Mouse (Mus musculus) kidney, adult 11 months (tissue): Measurements from ENCODE around the gene Nanos3.

Experiments used
- DNase-seq: peaks from one replicate; pipeline ENCODE4 v3.0.0; 2022

Nanos3 gene

DNA sequence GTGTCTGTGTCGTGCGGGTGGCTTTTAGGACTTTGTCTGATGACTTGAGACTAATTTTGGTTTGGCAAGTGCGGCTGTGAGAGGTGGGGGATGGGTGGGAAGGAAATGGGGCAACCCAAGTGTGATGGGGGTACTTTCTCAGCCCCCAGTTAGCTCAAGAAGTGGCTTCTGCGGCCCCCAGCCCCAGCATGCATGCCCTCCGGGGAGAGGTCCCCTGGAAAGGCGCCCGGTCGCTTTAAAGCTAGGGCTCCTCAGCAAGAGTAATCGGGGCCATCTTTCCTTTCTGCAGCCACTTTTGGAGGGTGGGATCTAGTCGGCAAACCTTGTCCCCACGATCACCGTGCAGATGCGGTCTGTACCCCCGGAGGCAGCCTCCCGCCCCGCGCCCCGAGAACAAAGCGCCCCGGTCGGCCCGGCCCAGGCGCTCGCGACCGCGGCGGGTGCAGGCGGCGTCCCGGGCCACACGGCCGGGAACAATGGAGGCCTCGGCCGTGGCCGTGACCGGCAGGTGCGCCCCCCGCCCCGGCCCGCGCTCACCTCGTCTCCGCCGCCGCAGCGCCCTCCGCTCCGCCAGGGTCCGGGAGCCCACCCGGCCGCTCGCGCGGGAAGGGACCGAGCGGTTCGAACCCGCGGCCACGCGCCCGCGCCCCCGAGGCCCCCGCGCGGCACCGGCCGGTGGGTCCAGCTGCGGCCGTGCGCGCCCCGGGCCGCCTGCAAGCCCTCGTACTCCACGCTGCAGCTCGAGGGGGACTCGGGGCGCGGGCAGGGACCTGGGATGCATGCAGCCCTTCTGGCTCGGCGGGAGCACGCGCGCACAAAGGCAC is 1.5 kb downstream of the Nanos3 start:
- no peak for DNase-seq

DNA sequence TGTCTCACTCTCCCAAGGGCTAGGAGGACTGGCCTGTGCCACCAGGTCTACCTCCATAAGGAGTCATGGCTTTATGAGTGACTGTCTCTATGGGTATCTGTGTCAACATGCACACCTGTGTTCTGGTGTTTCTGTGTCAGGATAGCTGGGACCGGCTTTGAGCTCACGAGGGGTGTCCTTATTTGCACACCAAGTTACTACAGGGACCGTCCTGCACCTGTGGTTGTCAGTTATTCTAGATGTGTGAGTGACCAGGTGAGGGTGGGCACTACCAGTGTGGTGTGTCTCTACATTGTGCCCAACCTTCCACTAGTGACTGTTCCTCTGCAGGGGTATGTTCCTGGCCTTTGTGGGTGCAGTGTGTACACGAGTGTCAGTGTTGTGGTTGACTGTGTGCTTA is 2.2 kb downstream of the Nanos3 start:
- no peak for DNase-seq

DNA sequence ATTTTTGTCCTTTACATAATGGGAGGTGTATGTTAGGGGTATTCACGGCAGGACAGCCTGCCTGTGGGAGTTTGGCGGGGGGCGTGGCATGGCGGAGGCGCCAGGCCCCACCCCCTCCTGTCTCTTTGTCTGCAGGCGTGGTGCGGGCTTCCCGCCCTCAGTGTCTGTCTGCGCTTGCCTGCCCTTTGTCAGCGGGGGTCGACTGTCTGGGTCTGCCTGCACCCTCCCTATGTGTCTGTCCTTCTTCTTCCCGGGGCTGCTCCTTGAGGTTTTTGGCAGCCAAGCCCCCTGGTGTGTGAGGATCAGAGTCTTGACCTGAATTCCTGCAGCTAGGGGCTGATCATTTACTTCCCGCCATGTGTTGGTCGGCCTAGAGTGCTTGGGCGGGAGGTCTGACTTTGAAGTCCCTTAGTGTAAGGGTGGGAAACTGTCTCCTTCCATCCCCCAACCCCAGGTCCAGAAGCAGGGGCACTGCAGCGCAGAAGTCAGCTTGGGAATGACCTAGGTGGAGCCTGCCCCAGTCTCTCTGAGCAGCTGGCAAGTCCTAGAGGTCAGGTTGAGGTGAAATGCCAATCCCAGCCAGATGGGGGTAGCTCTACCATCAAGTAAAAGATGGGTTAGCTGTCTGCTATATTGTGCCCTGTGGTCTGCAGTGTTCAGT is 4.4 kb downstream of the Nanos3 start:
- no peak for DNase-seq

DNA sequence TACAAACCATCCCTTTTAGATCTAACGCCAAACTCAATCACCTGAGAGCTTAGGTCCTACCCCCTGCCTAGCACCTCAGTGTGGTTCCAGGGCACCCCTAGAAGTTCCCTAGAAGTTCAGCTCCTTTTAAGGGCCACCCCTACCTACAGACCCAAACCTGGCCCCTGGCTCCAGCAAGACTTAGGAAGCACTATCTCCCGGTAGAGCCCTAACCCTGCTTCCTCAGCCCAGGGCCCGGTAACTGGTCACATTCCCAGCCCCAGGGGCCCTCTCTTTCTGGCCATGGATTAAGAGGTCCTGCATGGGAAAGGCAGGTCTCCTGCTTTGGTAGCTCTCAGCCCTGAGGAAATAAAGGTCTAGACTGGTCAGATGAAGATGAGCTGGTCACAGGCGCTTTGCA is 5.1 kb downstream of the Nanos3 start:
- DNase-seq = no peak

DNA sequence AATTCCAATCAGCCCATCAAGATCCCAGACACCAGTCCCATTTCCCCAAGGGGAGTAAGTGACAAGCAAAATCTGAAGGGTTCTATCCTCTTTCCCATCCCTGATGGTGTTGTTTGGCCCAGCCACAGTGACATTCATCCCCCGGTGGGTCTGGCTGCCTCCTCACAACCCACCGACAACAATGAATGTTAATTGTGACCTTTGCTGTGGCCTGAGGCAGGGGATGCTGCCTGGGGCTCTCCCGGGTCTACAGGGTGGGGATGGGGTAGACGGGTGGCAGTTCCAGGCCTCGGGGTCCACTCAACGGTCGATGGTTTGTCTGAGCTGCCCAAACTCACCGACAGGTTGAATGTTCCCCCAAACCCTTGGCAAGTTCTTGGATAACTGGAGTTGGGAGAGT is 6.4 kb downstream of the Nanos3 start:
- no peak for DNase-seq

DNA sequence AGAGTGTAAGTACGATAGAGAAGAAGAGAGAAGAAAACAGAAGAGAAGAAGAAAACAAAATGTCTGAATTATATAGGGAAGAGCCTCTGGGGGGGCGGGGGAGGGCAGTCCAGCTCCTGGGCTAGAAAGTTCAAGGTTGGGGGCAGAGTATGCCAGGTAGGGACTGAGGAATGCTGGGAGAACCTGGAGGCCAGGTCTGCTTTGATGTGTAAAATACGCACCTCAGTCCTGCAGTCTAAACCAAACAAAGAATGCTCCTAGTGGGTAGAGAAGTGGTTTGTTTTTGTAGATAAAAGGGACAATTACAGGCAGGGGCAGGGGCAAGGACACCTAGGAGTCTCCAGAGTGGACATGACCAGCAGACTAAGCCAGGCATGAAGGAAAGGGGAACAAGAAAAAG is 7.6 kb downstream of the Nanos3 start:
- DNase-seq = no peak

DNA sequence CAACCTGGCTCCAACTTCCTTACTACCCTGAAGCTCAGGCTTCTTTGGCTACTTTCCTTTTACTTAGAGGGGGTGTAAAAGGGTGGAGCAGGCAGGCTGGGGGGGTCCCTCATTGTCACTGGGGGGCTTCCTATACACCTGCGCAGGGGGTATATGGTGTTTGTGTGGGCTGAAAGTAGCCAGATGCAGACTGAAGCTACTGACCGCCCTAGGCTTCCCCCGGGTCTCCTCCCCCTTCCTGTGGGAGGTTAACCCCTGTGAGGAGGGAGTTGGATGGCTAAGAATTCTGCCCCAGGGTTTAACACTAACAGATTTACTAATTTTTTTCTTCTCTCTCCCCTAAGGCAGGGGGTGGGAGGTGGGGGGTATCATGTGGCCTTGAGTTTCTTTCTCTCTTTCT is 8.5 kb downstream of the Nanos3 start:
- no peak for DNase-seq

DNA sequence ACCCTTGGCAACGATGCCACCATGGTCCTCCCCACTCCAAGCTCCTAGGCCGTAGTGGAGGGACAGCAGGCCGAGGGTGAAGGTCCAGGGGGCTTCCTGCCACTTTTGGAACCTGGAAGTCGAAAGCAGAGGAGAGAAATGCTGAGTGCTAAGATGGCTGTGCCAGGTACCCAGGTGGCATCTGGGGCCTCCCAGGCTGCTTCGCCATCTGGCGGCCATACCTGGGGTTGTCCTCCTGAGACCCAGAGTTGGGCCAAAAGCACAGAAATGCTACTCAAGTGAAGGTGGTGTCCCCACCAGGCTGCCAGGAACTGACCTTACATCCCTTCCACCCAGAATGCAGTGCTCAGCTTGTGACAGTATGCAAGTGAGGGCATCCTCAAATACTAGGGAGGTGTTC is 11.2 kb downstream of the Nanos3 start:
- DNase-seq = no peak

DNA sequence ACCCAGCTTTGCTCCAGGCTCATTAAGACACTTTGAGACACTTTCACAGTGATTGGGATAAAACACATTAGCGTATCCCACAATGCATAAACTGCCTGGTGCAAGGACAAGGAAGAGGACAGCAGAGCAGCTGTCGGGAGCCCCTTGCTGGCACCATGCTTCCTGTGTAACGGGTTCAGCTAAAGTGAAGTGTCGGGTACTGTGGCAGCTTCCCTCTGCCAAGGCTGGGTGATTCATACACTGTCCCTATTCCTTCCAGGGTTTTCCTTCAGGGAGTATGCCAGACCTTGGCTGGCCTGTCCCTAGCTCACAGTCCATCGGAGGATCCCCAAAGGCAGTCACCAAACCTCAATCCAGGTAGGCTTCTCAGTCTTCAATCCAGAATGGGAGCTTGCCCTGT is 14.9 kb downstream of the Nanos3 start:
- no peak for DNase-seq

DNA sequence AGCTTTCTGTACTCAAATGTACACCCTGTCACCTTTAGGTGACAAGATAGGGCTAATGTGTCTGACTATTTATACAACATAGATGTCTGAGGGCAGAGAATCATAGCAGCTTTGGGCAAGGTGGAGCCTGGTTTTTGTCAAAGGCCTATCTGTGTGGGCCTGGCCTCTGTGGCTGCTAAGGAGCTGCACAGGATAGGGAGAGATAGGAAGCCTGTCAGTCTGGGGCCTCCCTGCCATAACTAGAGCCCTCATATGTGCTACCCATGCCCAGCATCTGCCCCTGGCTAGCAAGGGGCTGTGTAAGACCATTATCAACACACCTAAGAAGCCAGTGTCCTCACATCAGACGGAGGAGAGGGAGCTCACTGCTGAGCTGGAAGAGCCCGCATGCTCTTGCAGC is 17.3 kb downstream of the Nanos3 start:
- DNase-seq = no peak

DNA sequence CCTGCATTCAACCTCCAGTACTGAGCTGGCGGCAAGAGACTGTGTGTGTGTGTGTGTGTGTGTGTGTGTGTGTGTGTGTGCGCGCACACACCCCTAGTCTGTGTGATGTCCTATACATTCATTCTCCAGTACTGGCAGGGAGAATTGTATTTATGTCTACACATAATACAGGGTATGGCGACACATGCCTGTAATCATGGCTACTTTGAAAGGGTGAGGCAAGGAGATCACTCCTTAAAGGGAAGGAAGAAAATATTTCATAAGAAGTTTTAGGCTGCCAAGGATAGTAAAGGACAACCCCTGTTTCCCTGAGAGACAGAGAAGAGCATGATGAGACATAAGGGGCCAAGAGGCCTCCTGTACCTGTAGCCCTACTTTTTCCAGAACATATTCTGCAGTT is 27.4 kb downstream of the Nanos3 start:
- DNase-seq = no peak

DNA sequence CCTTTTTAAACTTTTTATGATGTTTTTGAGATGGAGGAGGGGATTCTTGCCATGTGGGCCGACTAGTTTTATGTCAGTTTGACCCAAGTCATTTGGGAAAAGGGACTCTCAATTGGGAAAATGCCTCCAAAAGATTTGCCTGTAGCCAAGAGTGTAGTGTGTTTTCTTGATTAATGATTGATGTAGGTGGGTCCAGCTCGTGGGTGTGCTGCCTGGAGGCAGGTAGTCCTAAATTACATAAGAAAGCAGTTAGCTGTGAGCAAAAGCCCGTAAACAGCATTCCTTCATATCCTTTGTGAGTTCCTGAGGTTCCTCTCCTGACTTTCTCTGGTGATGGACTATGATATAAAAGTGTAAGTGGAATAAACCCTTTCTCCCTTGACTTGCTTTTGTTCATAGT is 35.8 kb downstream of the Nanos3 start:
- peak; percentile 47 for DNase-seq

DNA sequence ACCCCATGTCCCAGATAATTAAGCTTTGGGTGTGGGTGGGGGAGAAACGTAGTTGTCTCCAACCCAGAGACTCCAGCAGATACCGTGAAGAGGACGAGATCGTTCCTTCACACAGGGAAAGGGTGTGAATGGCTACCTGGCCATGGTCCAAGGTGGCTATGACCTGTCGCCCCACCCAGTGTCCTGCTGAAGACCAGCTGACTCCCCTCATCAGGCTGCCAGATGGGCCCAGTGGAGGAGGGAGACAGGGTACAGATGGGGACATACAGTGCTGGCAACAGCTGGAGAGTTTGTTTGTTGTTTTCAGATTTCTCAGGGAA is 36.5 kb downstream of the Nanos3 start:
- DNase-seq = peak; percentile 23

DNA sequence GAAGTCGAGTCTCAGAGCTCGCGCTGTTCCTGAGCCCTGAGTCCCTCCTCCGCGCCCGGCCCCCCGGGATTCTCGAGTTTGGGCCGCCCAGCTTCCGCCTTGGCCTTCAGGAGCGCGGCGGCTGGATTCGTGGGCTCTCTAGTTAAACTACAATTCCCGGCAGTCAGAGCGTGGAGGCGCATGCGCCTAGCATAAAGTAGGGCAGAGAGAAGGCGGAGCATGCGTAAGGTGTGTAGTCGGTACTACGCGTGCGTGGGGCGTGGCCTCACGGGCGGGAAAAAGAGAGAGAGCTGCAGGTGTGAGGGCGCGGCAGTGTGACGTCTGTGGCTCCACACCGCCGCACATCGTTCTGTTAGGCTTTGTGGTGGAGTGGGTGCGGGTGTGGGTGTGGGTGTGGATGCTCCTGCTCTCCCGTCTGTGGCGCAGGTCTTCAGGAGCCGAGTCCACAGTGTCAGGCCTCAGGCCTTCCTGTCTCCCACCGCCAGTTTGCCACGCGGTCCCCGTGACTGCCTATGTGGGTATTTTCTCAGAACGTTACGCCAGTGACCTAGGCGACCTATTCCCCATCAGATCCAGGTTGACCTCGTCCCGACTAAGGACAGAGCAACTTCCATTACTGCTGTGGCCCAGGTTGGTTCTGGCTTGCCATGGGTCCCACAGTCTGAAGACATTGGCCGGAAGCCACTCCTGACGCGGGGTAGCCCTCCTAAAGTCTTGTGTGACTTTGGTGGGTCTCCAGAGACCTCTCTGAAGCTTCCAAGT is 37.1 kb downstream of the Nanos3 start, which contains the start of the genes Cc2d1a and 4930432K21Rik:
Gene Cc2d1a (minus strand): TSS at position 168 of the 762 bp plus-strand sequence.
Gene 4930432K21Rik (plus strand): TSS at position 257 of the 762 bp plus-strand sequence.
- peak; percentile 96 for DNase-seq

DNA sequence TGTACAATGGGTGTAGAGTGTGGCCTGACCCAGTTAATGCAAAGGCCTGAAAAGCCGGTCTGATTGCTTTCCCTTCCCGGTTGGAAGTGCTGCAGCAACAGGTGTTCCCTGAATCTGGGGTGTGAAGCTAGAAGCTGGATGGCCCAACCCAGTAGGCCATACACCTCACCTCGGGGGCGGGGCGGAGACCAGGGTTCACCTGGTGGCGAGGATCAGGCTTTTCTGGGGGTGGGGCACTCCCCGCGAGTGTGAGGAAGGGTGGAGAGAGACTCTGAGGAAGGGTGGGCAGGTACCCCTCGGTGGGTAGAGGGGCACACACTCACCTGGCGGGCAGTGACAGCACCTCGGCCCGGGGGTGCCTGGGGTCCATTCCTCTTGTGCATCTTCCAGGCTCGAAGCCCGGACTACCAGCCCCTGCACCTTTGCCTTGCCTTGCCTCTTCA is 37.7 kb downstream of the Nanos3 start:
- DNase-seq = no peak

DNA sequence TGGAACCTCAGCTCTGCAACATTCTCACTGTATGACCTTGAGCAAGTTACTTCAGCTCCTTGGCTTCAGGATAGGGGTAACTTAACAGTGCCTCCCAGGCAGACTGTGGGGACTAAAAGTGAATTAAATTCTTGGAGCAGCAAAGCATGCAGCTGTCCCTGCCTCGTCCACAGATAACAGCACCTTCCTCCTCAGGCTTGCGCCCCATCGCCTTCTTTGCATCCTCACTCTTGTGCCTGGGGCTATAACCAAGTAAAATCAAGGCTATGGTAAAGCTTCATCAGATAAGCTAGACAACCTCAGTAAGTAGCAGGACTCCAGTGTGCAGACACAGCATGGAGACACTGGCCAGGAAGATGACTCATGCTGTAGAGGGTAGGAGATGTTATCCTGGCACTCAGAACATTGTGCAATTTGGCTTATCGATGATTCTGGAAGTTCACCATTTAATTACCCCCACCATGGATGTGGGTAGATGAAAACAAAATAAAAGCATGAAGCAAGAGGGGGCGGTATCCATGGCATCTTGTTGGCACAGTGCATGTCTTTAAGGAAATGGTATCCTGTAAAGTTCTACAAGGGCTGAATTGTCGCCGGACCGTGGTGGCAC is 40.3 kb downstream of the Nanos3 start:
- no peak for DNase-seq

DNA sequence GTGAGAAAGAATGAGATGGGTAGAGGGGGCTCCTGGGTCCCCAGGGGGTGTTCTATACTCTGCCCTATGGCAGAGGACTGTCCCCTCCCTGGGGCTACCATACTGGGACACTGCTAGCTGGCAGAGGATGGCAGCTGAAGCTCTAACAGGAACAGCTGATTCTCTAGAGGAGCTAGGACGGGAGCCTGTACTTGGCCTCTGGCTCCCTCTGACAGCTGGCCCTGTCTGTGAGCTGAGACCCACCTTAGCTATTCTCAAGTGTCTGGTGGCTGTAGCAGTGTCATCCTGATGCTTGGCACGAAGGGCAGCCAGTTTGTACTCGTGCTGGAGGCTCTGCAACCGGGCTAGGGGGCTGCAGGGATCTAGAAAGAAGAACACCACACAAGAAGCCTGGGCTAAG is 44.2 kb downstream of the Nanos3 start:
- DNase-seq = no peak

DNA sequence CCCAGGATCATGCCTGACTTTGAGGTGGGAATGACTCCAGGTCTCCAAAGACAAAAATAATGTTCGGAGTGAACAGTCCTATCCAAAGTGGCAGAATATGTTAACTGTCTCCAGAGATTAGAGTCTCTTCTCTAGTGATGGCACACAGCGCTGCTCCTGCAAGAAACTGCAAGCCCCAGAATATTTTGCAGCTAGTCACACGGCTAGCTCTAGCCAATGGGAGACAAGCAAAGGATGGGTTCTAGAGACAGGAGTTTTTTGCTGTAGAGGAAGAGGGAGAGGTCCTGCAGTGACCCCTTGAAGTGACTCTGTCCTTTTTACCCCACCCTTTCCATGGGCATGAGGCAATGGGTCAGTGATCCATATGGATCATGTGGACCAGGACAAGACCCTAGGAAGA is 47.2 kb downstream of the Nanos3 start:
- no peak for DNase-seq

DNA sequence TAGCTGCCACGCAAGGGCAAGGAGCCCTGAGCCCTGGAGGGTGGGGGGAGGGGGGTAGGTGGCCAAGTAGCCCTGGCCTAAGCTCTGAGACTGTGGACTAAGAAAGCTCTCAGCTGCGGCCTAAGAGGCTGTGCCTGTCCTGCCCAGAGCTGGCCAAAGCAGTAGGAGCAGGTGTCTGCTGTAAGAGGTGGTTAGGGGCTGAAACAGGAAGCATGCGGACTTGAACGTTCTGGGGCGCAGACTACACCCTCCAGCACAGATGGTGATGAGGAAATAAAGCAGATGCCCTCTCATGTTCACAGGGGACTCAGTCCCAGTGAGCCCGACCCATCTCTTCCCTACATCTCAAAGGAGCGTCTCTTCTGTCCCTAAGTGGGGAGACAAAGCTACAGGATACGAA is 52.8 kb downstream of the Nanos3 start:
- no peak for DNase-seq

DNA sequence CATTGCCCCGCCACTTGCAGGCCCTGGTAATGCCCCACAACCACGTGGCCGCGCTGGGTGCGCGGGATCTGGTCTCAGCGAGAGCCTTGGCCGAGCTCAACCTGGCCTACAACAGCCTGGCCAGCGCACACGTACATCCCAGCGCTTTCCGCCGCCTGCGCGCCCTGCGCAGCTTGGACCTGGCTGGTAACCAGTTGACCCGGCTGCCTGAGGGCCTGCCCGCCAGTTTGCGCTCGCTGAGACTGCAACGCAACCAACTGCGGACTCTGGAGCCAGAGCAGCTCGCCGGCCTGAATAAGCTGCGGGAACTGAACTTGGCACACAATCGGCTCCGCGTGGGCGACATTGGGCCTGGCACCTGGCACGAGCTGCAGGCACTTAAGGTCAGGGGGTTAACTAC is 54.2 kb downstream of the Nanos3 start:
- peak; percentile 64 for DNase-seq

DNA sequence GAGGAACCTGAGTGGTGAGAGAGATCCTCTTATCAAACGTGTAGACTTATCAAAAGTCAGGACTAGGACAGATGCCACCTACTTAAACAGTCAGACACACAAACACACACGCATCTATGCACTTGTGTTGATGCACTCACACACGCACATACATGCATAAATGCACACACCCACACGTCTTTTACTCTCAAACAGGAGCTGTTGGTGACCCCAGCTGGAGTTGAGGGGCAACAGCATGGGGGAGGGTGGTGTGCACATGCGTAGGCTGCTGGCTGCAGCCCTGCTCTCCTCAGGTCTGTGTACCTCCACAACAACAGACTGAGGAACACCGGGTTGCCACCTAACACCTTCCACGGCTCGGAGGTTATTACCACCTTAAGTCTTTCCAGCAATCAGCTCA is 56.7 kb downstream of the Nanos3 start:
- DNase-seq = no peak

DNA sequence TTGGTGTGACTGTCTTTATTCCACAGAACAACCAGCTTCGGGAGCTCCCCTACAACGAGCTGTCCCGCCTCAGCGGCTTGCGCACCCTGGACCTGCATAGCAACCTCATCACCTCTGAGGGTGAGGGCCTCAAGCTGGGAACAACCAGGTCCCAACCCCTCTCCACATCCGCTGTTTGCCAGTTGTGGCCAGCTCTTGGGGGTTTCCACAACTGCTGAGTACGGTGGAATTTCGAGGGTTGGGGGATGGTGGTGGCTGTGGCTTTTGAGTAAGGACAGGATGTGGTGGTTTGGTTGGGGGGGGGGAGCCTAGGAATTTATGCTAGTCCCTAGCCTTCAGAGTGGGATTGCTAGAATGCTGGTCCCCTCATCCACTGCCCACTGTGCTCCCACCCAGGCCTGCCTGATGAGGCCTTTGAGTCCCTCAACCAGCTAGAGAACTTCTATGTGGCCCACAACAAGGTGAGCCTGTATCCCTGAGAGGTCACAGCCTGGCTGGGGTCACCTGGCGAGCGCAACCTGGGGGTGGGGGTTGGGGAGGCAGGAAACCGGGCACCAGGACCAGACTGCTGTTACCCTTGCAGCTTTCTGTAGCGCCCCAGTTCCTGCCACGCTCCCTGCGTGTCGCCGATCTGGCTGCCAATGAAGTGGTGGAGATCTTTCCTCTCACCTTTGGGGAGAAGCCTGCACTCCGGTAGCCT is 57.7 kb downstream of the Nanos3 start:
- DNase-seq = no peak

DNA sequence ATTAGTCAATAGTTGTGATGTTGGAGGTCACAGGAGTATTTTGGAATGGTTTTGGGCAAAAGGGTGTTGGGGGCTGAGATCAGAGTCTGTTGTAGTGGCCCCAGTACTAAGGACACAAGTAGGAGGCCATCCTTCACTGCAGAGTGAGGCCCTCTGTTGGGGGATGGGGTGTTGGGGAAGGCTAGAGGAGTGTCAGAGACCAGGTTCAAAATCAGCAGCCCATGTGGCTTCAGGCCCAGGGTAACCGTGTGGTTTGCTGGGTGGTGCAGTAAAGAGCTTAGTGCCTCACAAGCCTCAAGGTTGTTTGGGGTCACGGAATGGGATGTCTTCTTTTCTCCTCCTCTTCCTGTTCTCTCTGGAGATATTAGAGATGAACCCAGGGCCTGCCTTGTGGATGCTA is 58.3 kb downstream of the Nanos3 start:
- DNase-seq = no peak
